Mouse (Mus musculus): Measurements from ENCODE around the gene Rassf7. TPM values are rescaled to one million over a fixed set of nuclear protein-coding genes. Genes with fewer than 3 reads are reported as not detected.
"Not testable (repeated sequence)": the region's sequence is repeated elsewhere in the genome, so short reads cannot be mapped to it uniquely, and the experiment has no call there.

Rassf7 gene
- polyA plus RNA-seq, 1 experiment from 2014 or later = 52.0 TPM

DNA sequence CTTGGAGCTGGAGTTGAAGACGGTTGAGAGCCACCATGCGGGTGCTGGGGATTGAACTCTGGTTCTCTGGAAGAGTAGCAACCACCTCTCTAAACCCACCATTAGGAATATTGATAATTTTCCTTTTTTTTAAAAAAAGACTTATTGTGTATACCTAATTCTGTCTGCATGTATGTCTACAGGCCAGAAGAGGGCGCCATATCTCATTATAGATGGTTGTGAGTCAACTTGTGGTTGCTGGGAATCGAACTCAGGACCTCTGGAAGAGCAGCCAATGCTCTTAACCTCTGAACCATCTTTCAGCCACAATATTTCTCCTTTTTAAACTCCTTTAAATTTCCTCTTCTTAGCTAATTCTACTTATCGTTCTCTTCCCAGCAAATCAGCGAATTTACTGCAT, 10.9 kb downstream of the Rassf7 start:
- Histone ChIP-seq H3K9me3 (ENCODE audit: control insufficient read depth, low read length) (no peaks in the 10 kb centered on the region), H3K4me1 (ENCODE audit: control insufficient read depth, insufficient read depth, low read length) (peaks cover 25% of the 10 kb centered on the region), H3K27me3 (ENCODE audit: control insufficient read depth, insufficient read depth, low read length) (no peaks in the 10 kb centered on the region), H3K4me3 (ENCODE audit: low read length) (no peak overlapping the region), H3K27ac (ENCODE audit: low read depth, low read length) (no peak overlapping the region), H3K4me2 (replicated peaks; ENCODE audit: low read depth, low read length) (no peak overlapping the region), H3K36me3 (ENCODE audit: control insufficient read depth, insufficient read depth, low read length) (peaks cover 9% of the 10 kb centered on the region), H3K9ac (ENCODE audit: low read depth, low read length) (no peak overlapping the region)
- ATAC-seq (ENCODE audit: low FRiP score, low TSS enrichment) = no peak
- 81% methylated on average over 6 of the region's 6 CpGs for WGBS

DNA sequence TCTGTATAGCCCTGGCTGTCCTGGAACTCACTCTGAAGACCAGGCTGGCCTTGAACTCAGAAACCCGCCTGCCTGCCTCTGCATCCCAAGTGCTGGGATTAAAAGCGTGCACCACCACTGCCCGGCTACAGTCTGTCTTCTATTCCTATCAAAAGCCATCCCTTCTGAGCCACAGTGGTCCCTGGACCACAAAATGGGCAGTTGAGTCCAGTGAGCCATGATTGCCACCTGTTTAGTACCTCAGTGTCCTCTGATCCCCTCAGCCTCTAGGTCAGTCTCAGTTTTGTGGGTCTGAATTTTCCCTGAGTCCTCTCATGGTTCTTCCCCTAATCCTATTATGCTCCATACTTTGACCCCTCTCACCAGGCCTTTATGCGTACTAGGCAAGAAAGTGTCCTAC, 12.1 kb downstream of the Rassf7 start:
- no peaks in the 10 kb centered on the region for H3K9me3 ChIP-seq (ENCODE audit: control insufficient read depth, low read length)
- no peak overlapping the region for H3K27ac ChIP-seq (ENCODE audit: low read depth, low read length)
- no peak for ATAC-seq (ENCODE audit: low FRiP score, low TSS enrichment)
- H3K4me3 ChIP-seq (ENCODE audit: low read length) = peak overlapping the region; percentile 100; the same call in 1 of the 2 replicates
- peak overlapping the region; percentile 98; the same call in 1 of the 2 replicates for H3K9ac ChIP-seq (ENCODE audit: low read depth, low read length)
- 84% methylated on average over 4 of the region's 4 CpGs for WGBS
- H3K4me1 ChIP-seq (ENCODE audit: control insufficient read depth, insufficient read depth, low read length) = peaks cover 18% of the 10 kb centered on the region
- H3K4me2 ChIP-seq (replicated peaks; ENCODE audit: low read depth, low read length) = no peak overlapping the region
- H3K36me3 ChIP-seq (ENCODE audit: control insufficient read depth, insufficient read depth, low read length) = peaks cover 21% of the 10 kb centered on the region
- no peaks in the 10 kb centered on the region for H3K27me3 ChIP-seq (ENCODE audit: control insufficient read depth, insufficient read depth, low read length)

GRCm38 (mm10) chr7:141228279-141229067, 12.8 kb downstream of the Rassf7 start, which contains the start of gene Phrf1:
Gene Phrf1, plus strand, starts transcription at chr7:141228784.
- peak within 1 kb of the TSS; percentile 73 for H3K27ac ChIP-seq (ENCODE audit: low read depth, low read length)
- H3K4me3 ChIP-seq (ENCODE audit: low read length) = peak within 1 kb of the TSS; percentile 100
- H3K36me3 ChIP-seq (ENCODE audit: control insufficient read depth, insufficient read depth, low read length) = peaks cover 28% of the 10 kb centered on the region
- H3K9me3 ChIP-seq (ENCODE audit: control insufficient read depth, low read length) = no peaks in the 10 kb centered on the region
- peaks cover 18% of the 10 kb centered on the region for H3K4me1 ChIP-seq (ENCODE audit: control insufficient read depth, insufficient read depth, low read length)
- peak within 1 kb of the TSS; percentile 80 for H3K4me2 ChIP-seq (replicated peaks; ENCODE audit: low read depth, low read length)
- WGBS = under 1% methylated on average over 74 of the region's 76 CpGs
- no peaks in the 10 kb centered on the region for H3K27me3 ChIP-seq (ENCODE audit: control insufficient read depth, insufficient read depth, low read length)
- peak; percentile 94 for ATAC-seq (ENCODE audit: low FRiP score, low TSS enrichment)
- H3K9ac ChIP-seq (ENCODE audit: low read depth, low read length) = peak within 1 kb of the TSS; percentile 98

DNA sequence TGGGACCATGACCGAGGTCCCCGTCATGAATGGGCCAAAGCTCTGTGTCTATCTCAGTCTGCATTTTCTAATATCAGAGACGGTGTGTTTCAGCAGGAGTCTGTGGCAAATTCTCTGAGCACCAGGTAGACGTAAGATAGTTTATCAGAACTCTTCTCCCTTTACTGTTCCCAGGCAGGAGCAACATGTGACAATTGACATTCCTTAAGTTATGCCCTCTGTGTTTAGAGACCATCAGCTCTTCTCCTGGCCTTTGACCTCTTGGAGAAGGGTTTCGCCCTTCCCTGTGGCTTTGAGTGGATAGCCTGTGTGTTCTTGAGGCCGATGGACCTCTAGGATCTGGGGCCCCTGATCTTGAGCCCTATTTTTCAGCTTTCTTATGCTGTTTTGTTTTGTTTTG, 14.0 kb downstream of the Rassf7 start:
- Histone ChIP-seq H3K4me3 (ENCODE audit: low read length) (peak overlapping the region; percentile 100), H3K9ac (ENCODE audit: low read depth, low read length) (peak overlapping the region; percentile 98), H3K27ac (ENCODE audit: low read depth, low read length) (no peak overlapping the region), H3K4me2 (replicated peaks; ENCODE audit: low read depth, low read length) (peak overlapping the region; percentile 80), H3K36me3 (ENCODE audit: control insufficient read depth, insufficient read depth, low read length) (peaks cover 40% of the 10 kb centered on the region), H3K4me1 (ENCODE audit: control insufficient read depth, insufficient read depth, low read length) (peaks cover 18% of the 10 kb centered on the region), H3K9me3 (ENCODE audit: control insufficient read depth, low read length) (no peaks in the 10 kb centered on the region), H3K27me3 (ENCODE audit: control insufficient read depth, insufficient read depth, low read length) (no peaks in the 10 kb centered on the region)
- 60% methylated on average over 6 of the region's 6 CpGs for WGBS
- ATAC-seq (ENCODE audit: low FRiP score, low TSS enrichment) = no peak

DNA sequence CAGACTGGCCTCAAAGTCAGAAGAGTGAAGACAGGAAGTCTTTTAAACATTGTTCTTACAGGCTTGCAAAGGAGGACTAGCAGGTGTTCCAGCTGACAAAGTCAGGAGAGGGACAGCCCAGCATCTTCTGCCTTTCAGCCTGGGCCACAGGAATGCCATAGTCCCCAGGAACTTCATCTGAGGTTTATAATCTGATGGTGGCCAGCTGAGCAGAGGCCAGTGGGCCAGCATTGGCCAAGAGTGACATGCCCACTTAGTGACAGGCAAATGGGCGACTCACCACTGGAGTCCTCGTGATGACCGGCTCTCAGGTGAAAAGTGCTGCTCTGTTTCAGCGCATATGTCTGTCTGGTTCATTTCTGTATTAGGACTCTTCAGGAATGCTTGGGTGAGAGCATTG, 14.9 kb downstream of the Rassf7 start:
- H3K4me3 ChIP-seq (ENCODE audit: low read length) = no peak overlapping the region
- no peak overlapping the region for H3K4me2 ChIP-seq (replicated peaks; ENCODE audit: low read depth, low read length)
- peaks cover 18% of the 10 kb centered on the region for H3K4me1 ChIP-seq (ENCODE audit: control insufficient read depth, insufficient read depth, low read length)
- 0 out of 2 replicates have a peak overlapping the region, but pooled peaks have one; percentile 12 for H3K9ac ChIP-seq (ENCODE audit: low read depth, low read length)
- no peak overlapping the region for H3K27ac ChIP-seq (ENCODE audit: low read depth, low read length)
- no peak for ATAC-seq (ENCODE audit: low FRiP score, low TSS enrichment)
- H3K27me3 ChIP-seq (ENCODE audit: control insufficient read depth, insufficient read depth, low read length) = no peaks in the 10 kb centered on the region
- no peaks in the 10 kb centered on the region for H3K9me3 ChIP-seq (ENCODE audit: control insufficient read depth, low read length)
- peaks cover 49% of the 10 kb centered on the region for H3K36me3 ChIP-seq (ENCODE audit: control insufficient read depth, insufficient read depth, low read length)
- 90% methylated on average over 4 of the region's 4 CpGs for WGBS

GRCm38 (mm10) chr7:141231111-141231510, 15.5 kb downstream of the Rassf7 start:
- H3K4me1 ChIP-seq (ENCODE audit: control insufficient read depth, insufficient read depth, low read length) = peaks cover 18% of the 10 kb centered on the region
- H3K27me3 ChIP-seq (ENCODE audit: control insufficient read depth, insufficient read depth, low read length) = no peaks in the 10 kb centered on the region
- no peaks in the 10 kb centered on the region for H3K9me3 ChIP-seq (ENCODE audit: control insufficient read depth, low read length)
- H3K36me3 ChIP-seq (ENCODE audit: control insufficient read depth, insufficient read depth, low read length) = peaks cover 52% of the 10 kb centered on the region
- no peak overlapping the region for H3K4me2 ChIP-seq (replicated peaks; ENCODE audit: low read depth, low read length)
- no peak overlapping the region for H3K4me3 ChIP-seq (ENCODE audit: low read length)
- WGBS = 94% methylated on average over 3 of the region's 3 CpGs
- H3K27ac ChIP-seq (ENCODE audit: low read depth, low read length) = no peak overlapping the region
- H3K9ac ChIP-seq (ENCODE audit: low read depth, low read length) = no peak overlapping the region
- no peak for ATAC-seq (ENCODE audit: low FRiP score, low TSS enrichment)

- Histone ChIP-seq H3K4me3 (ENCODE audit: low read length) (no peak overlapping the region), H3K36me3 (ENCODE audit: control insufficient read depth, insufficient read depth, low read length) (peaks cover 55% of the 10 kb centered on the region), H3K27ac (ENCODE audit: low read depth, low read length) (no peak overlapping the region), H3K9ac (ENCODE audit: low read depth, low read length) (no peak overlapping the region), H3K9me3 (ENCODE audit: control insufficient read depth, low read length) (no peaks in the 10 kb centered on the region), H3K4me1 (ENCODE audit: control insufficient read depth, insufficient read depth, low read length) (peaks cover 18% of the 10 kb centered on the region), H3K27me3 (ENCODE audit: control insufficient read depth, insufficient read depth, low read length) (no peaks in the 10 kb centered on the region), H3K4me2 (replicated peaks; ENCODE audit: low read depth, low read length) (no peak overlapping the region)
- no peak for ATAC-seq (ENCODE audit: low FRiP score, low TSS enrichment)
- 96% methylated on average over 10 of the region's 10 CpGs for WGBS
These were observed 15.9 kb downstream of the Rassf7 start for GRCm38 (mm10) chr7:141231551-141231950.

DNA sequence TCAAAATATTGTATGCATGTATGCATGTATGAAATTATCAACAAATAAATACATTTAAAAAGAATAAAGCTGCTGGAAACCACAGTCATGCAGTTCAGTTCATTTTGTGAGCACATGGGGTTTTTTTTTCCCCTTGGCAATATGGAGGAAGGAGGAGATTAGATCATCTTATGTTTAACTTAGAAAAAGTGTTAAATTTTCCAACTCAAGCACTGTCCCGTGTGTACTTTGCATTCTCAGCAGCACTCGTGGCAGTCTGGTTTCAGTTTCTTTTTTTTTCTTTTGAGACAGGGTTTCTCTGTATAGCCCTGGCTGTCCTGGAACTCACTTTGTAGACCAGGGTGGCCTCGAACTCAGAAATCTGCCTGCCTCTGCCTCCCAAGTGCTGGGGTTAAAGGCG, 34.8 kb downstream of the Rassf7 start:
- not testable (repeated sequence) for H3K4me3 ChIP-seq (ENCODE audit: low read length); H3K9ac ChIP-seq (ENCODE audit: low read depth, low read length); H3K9me3 ChIP-seq (ENCODE audit: control insufficient read depth, low read length); H3K27ac ChIP-seq (ENCODE audit: low read depth, low read length); H3K27me3 ChIP-seq (ENCODE audit: control insufficient read depth, insufficient read depth, low read length); ATAC-seq (ENCODE audit: low FRiP score, low TSS enrichment); H3K4me1 ChIP-seq (ENCODE audit: control insufficient read depth, insufficient read depth, low read length); H3K4me2 ChIP-seq (replicated peaks; ENCODE audit: low read depth, low read length)
- 89% methylated on average over 4 of the region's 4 CpGs for WGBS
- peaks cover 88% of the 10 kb centered on the region for H3K36me3 ChIP-seq (ENCODE audit: control insufficient read depth, insufficient read depth, low read length)

DNA sequence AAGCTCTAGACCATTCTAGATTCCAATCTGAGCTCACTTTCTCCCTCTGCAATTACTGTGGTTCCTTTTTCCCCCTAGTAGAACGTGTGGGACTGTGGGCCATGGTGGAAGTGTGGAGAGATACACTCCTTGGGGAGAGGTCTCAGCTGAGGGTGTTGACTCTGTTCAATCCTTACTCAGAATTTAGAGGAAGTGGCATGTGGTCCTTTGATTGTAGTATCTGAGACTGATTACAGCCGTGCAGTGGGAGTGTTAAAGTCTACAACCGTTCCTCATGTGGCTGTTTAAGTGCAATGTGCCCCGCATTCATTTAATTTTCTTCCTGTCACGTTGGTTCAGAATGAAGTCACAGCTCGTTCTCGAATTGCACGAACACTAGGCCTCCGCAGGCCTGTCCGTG, 40.5 kb downstream of the Rassf7 start:
- no peaks in the 10 kb centered on the region for H3K4me1 ChIP-seq (ENCODE audit: control insufficient read depth, insufficient read depth, low read length)
- no peak for ATAC-seq (ENCODE audit: low FRiP score, low TSS enrichment)
- WGBS = 94% methylated on average over 10 of the region's 10 CpGs
- no peak overlapping the region for H3K4me2 ChIP-seq (replicated peaks; ENCODE audit: low read depth, low read length)
- no peak overlapping the region for H3K9ac ChIP-seq (ENCODE audit: low read depth, low read length)
- H3K4me3 ChIP-seq (ENCODE audit: low read length) = no peak overlapping the region
- no peak overlapping the region for H3K27ac ChIP-seq (ENCODE audit: low read depth, low read length)
- H3K9me3 ChIP-seq (ENCODE audit: control insufficient read depth, low read length) = no peaks in the 10 kb centered on the region
- no peaks in the 10 kb centered on the region for H3K27me3 ChIP-seq (ENCODE audit: control insufficient read depth, insufficient read depth, low read length)
- H3K36me3 ChIP-seq (ENCODE audit: control insufficient read depth, insufficient read depth, low read length) = peaks cover 94% of the 10 kb centered on the region

All from kidney, embryonic 14.5 days (tissue).